Mouse (Mus musculus) E14TG2a.4 (cell line): ENCODE measurements around the gene H2-T22.

ENCODE experiments used
- H3K27me3 ChIP-seq: 2 replicates; pipeline ENCODE4 v1.6.1; 2014; ENCODE audit warnings: low read length, control low read depth; ENCODE audit not compliant: insufficient read depth
- H3K36me3 ChIP-seq: 2 replicates; pipeline ENCODE4 v1.6.1; 2014; ENCODE audit warnings: low read length, control low read depth; ENCODE audit not compliant: insufficient read depth
- H3K4me1 ChIP-seq: replicated peaks from 2 replicates; pipeline ENCODE4 v1.6.1; 2014; ENCODE audit warnings: low read depth, low read length, control low read depth
- H3K4me3 ChIP-seq: replicated peaks from 2 replicates; pipeline ENCODE4 v1.5.1; 2014; ENCODE audit warnings: mild to moderate bottlenecking, low read length
- H3K9me3 ChIP-seq: 2 replicates; pipeline ENCODE4 v1.6.1; 2014; ENCODE audit warnings: low read length, control low read depth
- CTCF ChIP-seq: conservative IDR thresholded peaks from 2 replicates; pipeline ENCODE4 v1.5.1; 2014; ENCODE audit warnings: low read length
- NANOG ChIP-seq: IDR thresholded peaks from 2 replicates; pipeline ENCODE4 v1.6.1; 2014; ENCODE audit warnings: borderline replicate concordance, low read length, mixed read lengths
- POU5F1 ChIP-seq: IDR thresholded peaks from 2 replicates; pipeline ENCODE4 v1.6.1; 2014; ENCODE audit warnings: low read length, borderline replicate concordance

H2-T22 gene

GRCm38 (mm10) chr17:36028879-36029619 lies 13.5 kb downstream of the H2-T22 start:
- Histone ChIP-seq H3K9me3 (no peaks in the 10 kb centered on the region), H3K27me3 (peaks cover 3% of the 10 kb centered on the region), H3K36me3 (peaks cover 14% of the 10 kb centered on the region), H3K4me1 (peaks cover 67% of the 10 kb centered on the region), H3K4me3 (no peak overlapping the region)
- TF ChIP-seq CTCF (no peak), POU5F1 (no peak)

GRCm38 (mm10) chr17:36027663-36028062 lies 14.9 kb downstream of the H2-T22 start:
- Histone ChIP-seq H3K27me3 (peaks cover 3% of the 10 kb centered on the region), H3K36me3 (peaks cover 16% of the 10 kb centered on the region), H3K4me1 (peaks cover 80% of the 10 kb centered on the region), H3K9me3 (no peaks in the 10 kb centered on the region), H3K4me3 (no peak overlapping the region)
- TF ChIP-seq CTCF (no peak), POU5F1 (no peak), NANOG (no peak)

GRCm38 (mm10) chr17:36025901-36026300 lies 16.6 kb downstream of the H2-T22 start:
- no peak overlapping the region for H3K4me3 ChIP-seq
- peaks cover 7% of the 10 kb centered on the region; the same call in 1 of the 2 replicates for H3K9me3 ChIP-seq
- H3K27me3 ChIP-seq: peaks cover 3% of the 10 kb centered on the region
- peaks cover 83% of the 10 kb centered on the region for H3K4me1 ChIP-seq
- H3K36me3 ChIP-seq: peaks cover 22% of the 10 kb centered on the region
- TF ChIP-seq NANOG (no peak), POU5F1 (no peak), CTCF (no peak)

- Histone ChIP-seq H3K27me3 (no peaks in the 10 kb centered on the region), H3K36me3 (peaks cover 22% of the 10 kb centered on the region), H3K4me3 (no peak overlapping the region), H3K4me1 (peaks cover 83% of the 10 kb centered on the region), H3K9me3 (peaks cover 7% of the 10 kb centered on the region; the same call in 1 of the 2 replicates)
- TF ChIP-seq POU5F1 (no peak), NANOG (no peak), CTCF (no peak)
These were observed 17.4 kb downstream of the H2-T22 start for GRCm38 (mm10) chr17:36025197-36025596.

GRCm38 (mm10) chr17:36023710-36024654 lies 18.6 kb downstream of the H2-T22 start:
- TF ChIP-seq NANOG (no peak), POU5F1 (no peak), CTCF (no peak)
- Histone ChIP-seq H3K9me3 (peaks cover 7% of the 10 kb centered on the region; the same call in 1 of the 2 replicates), H3K27me3 (no peaks in the 10 kb centered on the region), H3K36me3 (peaks cover 22% of the 10 kb centered on the region), H3K4me1 (peaks cover 83% of the 10 kb centered on the region), H3K4me3 (no peak overlapping the region)

- no peak overlapping the region for H3K4me3 ChIP-seq
- H3K27me3 ChIP-seq: no peaks in the 10 kb centered on the region
- peaks cover 80% of the 10 kb centered on the region for H3K4me1 ChIP-seq
- TF ChIP-seq POU5F1: no peak
- TF ChIP-seq NANOG: no peak
- no peak for TF ChIP-seq CTCF
- peaks cover 7% of the 10 kb centered on the region; the same call in 1 of the 2 replicates for H3K9me3 ChIP-seq
- peaks cover 22% of the 10 kb centered on the region for H3K36me3 ChIP-seq
These were observed 19.6 kb downstream of the H2-T22 start for GRCm38 (mm10) chr17:36022922-36023321.

GRCm38 (mm10) chr17:36022098-36022497 lies 20.4 kb downstream of the H2-T22 start:
- Histone ChIP-seq H3K4me3 (no peak overlapping the region), H3K27me3 (no peaks in the 10 kb centered on the region), H3K4me1 (peaks cover 74% of the 10 kb centered on the region), H3K36me3 (peaks cover 27% of the 10 kb centered on the region), H3K9me3 (peaks cover 7% of the 10 kb centered on the region; the same call in 1 of the 2 replicates)
- TF ChIP-seq NANOG (no peak), POU5F1 (no peak)

GRCm38 (mm10) chr17:36021309-36021708 lies 21.2 kb downstream of the H2-T22 start:
- Histone ChIP-seq H3K4me1 (peaks cover 72% of the 10 kb centered on the region), H3K9me3 (peaks cover 7% of the 10 kb centered on the region; the same call in 1 of the 2 replicates), H3K36me3 (peaks cover 34% of the 10 kb centered on the region), H3K27me3 (no peaks in the 10 kb centered on the region), H3K4me3 (no peak overlapping the region)
- TF ChIP-seq POU5F1 (no peak), NANOG (no peak), CTCF (no peak)
